Mouse (Mus musculus) frontal cortex, adult 2 months (tissue): ENCODE measurements at regions not wholly inside any gene's neighbourhood (a gene's known extent, or its start where the extent isn't known, plus 50 kb on each side); places are given as distances from the start of the nearest gene placed in this dataset.
"Not testable (repeated sequence)": the region's sequence is repeated elsewhere in the genome, so short reads cannot be mapped to it uniquely, and the experiment has no call there.

Experiments
- DNase-seq, 2 experiments: peaks; one replicate each; pipeline ENCODE4 v3.0.0; 2022; ENCODE audit warnings: low spot score in 1 of 2; ENCODE audit errors: extremely low spot score in 1 of 2

DNA sequence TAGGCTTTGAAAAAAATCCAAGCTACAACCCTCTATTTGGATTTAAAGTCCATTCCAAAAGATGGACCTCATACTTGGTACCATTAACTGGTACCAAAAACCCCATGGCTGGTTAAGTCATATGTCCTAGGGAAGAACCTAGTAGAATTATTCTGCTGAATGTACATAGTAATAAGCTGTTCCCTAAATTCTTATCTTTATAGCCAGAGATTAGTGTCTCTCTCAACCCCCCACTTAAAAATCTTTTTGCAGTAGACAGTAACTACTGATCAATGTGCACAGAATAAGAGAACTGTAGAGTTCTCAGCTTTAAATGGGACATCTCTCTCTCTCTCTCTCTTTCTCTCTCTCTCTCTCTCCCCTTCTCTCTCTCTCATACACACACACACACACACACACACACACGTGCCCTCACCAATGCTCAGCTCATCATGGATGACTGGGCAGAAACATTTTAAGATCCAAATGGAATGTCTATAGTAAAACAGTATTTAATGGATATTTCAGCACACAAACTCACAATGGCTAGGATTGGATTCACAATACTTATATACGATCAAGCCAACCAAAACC is 640.2 kb upstream of the Slc8a1 start:
- DNase-seq, result no peak

DNA sequence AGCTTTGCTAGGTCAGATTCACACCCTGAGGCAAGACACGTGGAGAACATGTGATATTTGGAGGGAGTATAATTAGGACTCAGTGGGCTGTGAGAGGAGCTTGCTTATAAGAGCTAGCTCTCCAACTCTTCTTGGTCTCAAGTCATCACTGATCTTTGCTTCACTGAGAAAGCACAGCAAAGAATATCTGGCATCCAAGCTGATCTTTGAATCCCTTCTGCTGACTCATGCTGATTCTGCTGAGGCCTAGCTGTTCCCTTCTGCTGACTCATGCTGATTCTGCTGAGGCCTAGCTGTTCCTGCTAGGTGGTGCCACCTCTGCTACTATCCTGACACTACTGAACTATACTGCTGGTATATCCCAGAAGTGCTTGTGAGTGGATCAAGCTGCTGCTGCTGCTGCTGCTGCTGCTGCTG is 639.0 kb upstream of the Slc8a1 start:
- DNase-seq, result no peak

DNA sequence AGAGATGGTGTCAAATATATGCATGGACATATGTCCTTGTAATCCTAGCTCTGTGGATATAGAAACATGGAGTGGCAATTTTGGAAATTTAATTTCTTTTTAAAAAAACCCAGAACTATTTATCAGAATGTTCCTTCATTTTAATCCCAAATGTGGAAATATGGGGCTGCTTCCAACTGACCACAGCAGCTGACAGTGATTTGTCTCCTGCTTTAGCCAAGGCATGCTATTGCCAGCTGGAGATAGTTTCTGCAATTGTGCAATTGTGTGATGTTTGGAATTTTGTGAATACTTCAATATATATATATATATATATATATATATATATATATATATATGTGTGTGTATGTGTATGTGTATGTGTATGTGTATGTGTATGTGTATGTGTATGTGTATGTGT is 629.7 kb upstream of the Slc8a1 start:
- DNase-seq, result no peak

- peak in 1 of 2 experiments; percentile 45 for DNase-seq
Observed at GRCm38 (mm10) chr17:82366001-82366400, 627.8 kb upstream of the Slc8a1 start.

- DNase-seq, result no peak
Observed at GRCm38 (mm10) chr17:82348636-82349035, 610.5 kb upstream of the Slc8a1 start.

DNA sequence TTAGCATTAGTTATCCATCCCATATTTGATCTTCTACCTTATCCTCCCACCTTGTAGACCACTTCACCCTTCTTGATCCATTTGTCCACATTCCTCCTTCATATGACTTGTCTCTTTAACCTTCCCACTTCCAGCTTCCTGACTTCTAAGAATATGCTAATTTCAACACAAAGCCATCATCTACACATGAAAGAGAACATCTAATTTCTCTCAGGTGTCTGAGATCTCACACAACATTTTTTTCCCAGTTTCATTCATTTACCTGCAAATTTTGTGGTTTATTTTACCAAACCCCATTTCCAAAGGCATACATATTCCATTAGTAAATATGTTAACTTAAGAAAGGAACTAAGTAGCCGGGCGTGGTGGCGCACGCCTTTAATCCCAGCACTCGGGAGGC is 593.3 kb upstream of the Slc8a1 start:
- DNase-seq, result no peak

- DNase-seq, result no peak
Observed at GRCm38 (mm10) chr17:82312191-82312590, 574.0 kb upstream of the Slc8a1 start.

- no peak for DNase-seq
Observed at GRCm38 (mm10) chr17:82306347-82306746, 568.2 kb upstream of the Slc8a1 start.

DNA sequence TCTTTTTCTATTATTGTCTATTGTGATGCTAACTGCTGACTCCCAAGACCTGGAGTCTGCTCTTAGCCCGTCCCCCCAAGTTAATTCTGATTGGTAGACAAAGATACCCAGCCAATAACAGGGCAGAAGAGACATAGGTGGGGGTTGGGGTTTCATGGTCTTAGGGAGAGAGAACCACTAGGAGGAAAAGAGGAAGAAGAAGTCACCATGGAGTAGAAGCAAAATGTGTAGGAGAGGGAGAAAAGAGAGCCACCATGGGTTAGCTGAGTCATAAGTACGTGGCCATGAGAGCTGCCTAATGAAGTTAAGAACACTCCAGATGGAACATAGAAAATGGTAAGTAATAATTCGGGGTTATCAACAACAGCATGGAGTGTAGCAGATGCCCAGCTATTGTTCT is 539.6 kb upstream of the Slc8a1 start:
- no peak for DNase-seq

- no peak for DNase-seq
Observed at GRCm38 (mm10) chr17:82273946-82274345, 535.8 kb upstream of the Slc8a1 start.

- DNase-seq, result no peak
Observed at GRCm38 (mm10) chr17:82272845-82273244, 534.7 kb upstream of the Slc8a1 start.

DNA sequence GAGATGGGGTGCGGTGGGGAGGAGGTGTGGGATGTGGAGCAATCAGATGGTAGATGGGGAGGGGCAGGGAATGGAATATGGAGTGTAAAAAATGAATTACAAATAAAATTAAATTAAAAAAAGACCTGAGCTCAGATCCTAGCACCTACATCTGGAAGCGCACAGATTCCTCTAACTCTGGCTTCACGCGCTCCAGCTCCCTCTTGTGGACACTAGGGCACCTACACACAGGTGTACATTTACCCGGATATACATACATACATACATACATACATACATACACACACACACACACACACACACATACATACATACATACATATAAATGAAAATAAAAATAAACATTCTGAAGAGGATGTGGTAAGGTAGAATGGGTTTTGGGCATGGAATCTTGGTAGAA is 528.7 kb upstream of the Slc8a1 start:
- DNase-seq, result not testable (repeated sequence)

GRCm38 (mm10) chr17:82252362-82252761 is 514.2 kb upstream of the Slc8a1 start:
- DNase-seq, result no peak

- DNase-seq, result peak in 1 of 2 experiments; percentile 7
Observed at GRCm38 (mm10) chr17:82251841-82252240, 513.7 kb upstream of the Slc8a1 start.

DNA sequence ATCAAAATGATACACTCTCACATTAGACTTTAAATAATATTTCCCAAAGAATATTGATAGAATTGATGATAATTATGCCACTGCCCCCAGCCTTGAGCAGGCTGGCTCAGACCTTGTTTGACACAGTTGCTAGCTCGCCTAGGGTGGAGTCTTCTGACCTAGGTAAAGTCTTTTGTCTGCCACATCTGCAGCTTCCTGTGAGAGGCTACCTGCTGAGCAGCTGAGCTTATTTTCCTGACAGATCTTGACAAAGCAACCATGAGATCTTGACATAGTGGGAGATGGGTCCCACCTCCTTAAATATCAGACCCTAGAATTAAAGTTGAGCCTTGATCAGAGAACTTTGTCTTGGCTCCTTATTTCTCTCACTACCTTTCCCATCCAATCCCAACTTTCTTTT is 500.2 kb upstream of the Slc8a1 start:
- DNase-seq, result no peak

DNA sequence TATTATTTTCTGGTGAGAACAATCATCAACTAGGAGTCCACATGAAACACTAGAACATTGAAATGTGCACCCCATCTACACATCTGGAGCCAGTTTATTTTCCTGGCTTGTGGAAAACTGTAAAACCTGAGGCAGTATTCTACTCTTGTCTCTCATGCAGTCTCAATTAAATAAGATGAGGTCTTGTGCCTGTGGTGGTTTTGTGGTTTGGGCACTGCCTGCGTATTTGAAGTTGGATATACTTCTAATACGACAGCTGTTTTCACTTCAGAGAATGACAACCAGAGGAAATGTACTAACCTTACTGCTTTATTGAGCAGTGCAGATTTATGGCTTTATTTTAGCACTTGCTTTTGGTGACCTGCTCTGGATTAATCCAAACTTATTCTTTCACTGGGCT is 499.3 kb upstream of the Slc8a1 start:
- no peak for DNase-seq

DNA sequence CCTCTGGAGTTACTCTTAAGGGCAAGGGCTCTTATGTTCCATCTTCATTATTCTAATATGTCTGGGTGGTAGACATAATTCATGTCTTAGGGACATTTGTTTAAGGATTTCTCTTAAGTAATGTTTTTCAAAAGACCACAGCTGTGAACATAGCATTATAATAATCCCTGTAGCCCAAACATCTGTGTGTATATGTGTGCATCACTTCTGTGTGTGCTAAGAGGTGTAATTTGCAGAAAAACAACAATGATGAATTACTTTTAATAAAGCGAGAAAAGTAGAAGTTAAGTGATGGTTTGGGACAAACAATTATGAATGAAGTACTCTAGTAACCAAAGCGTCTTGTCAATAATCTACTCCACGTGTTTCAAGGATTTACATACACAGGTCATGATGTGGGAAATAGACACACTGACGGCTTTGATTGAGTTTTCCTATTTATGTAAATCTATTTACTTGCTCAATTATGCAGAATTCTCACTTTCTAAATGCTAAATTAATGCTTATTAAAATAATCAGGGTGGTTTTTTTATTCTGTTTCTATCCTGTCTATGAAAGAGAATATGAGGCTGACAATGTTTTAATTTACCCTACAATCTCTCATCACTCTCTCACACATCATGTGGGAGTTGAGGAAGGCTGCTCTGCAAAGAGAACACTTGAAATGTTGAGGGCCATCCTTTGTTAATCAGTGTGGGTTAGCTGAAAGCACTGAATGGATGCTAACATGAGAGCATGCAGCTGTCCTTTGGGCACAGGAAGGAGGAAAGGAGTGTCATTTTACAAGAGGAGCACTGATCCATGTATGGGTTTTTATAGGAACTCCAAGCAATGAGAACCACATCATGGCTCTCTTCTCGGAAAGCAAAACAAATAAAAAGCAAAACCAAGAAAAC is 477.8 kb upstream of the Slc8a1 start:
- no peak for DNase-seq

DNA sequence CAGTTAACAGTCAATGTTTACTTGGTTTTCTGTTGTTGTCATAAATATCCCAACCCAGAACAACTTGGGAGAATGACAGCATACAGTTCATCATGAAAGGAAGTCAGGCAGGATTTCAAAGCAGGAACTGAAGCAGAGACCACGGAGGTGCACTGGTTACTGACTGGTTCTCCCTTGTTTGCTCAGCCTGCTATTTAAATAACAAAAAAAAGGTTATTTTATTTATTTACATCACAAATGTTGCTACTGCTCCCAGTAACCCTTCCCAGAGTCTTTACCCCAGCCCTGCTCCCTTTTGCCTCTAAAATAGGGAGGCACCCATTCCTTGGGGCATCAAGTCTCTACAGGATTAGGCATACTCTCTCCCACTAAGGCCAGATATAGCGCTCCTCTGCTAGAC is 461.8 kb upstream of the Slc8a1 start:
- no peak for DNase-seq

GRCm38 (mm10) chr17:82199031-82199642 is 461.0 kb upstream of the Slc8a1 start:
- no peak for DNase-seq

GRCm38 (mm10) chr17:82184261-82184660 is 446.1 kb upstream of the Slc8a1 start:
- DNase-seq, result peak in 1 of 2 experiments; percentile 7

DNA sequence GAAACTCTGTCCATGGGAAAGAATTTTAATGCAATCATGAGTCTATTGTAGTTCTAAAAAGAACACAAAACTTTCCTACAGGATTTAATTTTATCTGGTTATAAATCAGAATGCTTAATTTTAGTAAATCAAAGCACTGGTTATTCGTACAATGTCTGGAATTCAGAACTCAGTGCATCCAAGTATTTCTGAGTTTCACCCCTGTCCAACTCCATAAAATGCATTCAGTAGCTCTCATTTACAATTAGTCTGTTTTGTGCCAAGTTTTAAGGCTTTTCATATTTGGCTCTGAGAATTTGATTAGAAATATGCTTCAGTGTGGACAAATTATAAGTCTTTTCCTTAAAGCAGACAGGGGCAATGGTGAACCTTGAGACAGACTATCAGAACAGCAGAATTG is 433.0 kb upstream of the Slc8a1 start:
- DNase-seq, result no peak

DNA sequence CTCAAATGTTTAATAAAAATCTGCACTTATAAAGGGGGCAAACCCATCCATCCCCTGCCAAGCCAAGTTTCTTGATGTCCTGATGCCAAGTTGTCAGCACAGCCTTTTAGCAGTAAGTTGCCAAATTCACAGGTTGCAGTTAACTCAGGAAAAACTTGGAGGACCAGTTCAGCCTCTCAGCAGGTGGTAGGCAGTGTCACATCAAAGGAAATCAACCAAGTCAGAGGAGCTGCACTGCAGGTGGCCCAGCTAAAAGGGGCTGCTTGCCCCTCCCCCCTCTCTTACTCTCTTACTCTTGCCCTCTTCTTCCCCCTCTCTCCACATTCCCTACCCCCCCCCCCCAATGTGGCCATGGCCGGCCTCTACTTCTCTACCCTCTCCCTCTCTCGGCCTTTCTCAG is 415.3 kb upstream of the Slc8a1 start:
- DNase-seq, result no peak
